Mouse (Mus musculus) liver, adult 10 weeks (tissue): ENCODE data around the gene Ube2n. TPM values are rescaled to one million over a fixed set of nuclear protein-coding genes. Genes with fewer than 3 reads are reported as not detected.

Experiments
- polyA plus RNA-seq: library from polyadenylated mRNA; stranded (reverse); fragments of 350-450 nt; fragmentation: Illumina TruSeq; extraction: RNeasy Lipid Tissue Mini Kit (QIAGEN cat#74804); gene quantifications from one replicate; pipeline ENCODE4 v1.2.3, GENCODE M21; 2014; ENCODE audit warnings: low read depth, low replicate concordance

Ube2n gene
- polyA plus RNA-seq = 235 TPM

DNA sequence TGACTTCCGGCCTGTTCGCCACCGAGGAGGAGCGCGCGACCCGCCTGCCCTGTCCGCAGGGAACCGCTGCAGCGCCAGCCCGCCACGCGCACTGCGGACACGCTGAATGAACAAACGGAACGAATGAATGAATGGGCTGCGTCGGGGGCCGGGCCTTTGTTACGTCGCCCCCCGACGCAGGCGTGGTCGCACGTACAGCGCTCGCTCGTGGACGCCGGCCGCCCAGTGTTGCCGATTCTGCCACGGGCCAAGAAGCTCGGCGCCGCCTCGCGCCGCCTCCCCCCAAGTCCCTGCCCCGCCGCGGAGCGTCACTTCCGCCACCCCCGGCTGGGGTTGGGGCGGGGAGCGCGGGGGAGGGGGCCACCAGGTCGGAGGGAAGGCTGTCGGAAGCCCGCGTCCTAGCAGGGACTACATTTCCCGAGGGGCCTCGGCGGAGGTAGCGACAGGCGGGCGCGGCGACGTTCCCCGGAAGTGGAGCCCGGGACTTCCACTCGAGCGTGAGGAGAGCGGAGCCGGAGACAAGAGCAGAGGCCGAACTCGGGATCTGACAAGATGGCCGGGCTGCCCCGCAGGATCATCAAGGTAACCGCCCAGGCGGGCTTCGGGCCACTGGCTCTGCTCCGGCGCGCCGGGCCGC, at the start of gene Ube2n:
TSS of gene Ube2n (plus strand) at position 490 of the 637 bp plus-strand sequence.

DNA sequence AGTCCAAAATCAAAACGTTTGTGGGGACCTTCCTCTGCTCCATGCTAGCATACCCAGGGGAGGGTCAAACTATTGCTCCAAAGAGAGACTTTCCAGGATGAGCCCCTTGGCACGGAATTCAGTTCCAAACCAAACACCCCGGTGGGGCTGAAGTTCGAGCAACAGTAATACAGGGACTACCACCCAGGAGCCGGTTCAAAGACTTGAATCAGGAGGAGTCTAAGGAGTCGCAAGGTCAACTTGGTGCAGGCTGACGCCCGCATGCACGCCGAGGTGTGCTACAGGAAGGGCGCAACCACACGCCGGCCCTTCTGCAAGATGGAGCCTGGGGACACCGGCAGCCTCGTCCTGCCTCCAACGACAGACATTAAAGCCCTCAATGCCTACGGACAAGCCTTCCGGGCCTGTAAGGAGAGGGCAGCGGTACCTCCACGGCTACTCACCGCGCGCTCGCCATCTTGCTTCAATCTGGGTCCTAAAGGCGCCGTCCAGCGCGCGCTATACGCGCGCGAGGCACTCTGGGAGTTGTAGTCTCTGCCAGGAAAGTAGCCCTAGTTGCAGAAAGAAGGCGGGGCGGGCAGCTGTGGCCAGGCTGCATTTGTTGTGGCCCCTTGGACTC, 13.4 kb upstream of the Ube2n start, which contains the start of gene Mrpl42:
TSS of gene Mrpl42 (minus strand) at position 478 of the 619 bp plus-strand sequence.

DNA sequence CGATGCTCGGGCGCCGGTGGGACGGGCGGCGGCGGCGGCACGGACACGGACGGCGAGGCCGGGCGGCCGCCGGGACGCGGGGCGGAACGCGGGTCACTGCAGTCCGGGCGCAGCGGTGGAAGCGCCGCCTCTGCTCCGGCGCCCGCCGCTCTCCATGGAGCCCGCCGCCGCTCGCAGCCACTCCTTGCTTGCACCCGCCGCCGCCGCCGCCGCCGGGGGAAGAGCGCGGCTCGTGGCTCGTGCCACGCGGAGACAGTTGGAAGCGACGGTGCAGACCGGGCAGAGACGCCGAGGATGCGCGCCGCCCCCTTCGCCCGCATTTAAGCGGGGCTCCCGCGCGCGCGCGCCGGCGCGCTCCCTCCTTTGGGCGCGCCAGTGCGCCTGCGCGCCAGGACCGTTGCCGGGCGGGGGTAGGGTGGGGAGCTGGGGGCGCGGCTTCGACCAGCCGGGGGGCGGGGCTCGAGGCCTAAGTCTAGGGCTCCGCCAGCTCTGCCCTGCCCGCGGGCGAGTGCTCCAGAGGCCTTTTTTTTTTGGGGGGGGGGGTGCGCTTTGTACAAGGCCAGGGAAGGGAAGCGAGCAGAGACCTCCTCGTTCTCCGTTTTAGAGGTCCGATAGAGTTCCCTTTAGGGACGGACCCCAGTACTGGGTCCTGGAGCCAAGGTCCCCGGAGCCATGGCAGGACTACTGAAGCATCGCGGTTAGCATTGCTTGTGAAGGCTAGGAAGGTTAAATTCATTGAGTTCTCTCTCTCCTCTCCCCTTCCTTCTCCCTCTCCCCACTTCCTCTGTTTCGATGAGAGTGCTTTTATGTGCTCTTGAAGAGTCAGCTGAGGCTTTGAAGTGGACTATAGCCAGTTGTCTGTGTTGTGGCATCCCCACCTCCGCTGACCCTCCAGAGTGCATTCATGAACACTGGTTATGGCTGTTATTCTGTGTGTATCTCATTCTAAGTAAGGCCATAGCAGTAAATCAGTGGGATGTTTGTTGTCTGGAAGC, 49.2 kb downstream of the Ube2n start, which contains the start of gene Nudt4:
TSS of gene Nudt4 (minus strand) at position 296 of the 995 bp plus-strand sequence.

Other genes with a start within 250 kb of the Ube2n start
- gene Cradd, start 191.0 kb upstream of the Ube2n start, polyA plus RNA-seq = 10.0 TPM
- 56.5 TPM for gene Socs2, start 98.0 kb upstream of the Ube2n start, polyA plus RNA-seq
- gene Mrpl42, start 13.2 kb upstream of the Ube2n start, polyA plus RNA-seq = 124 TPM
- gene Nudt4, start 49.0 kb downstream of the Ube2n start, polyA plus RNA-seq = 261 TPM
- not detected for gene Anapc15-ps, start 158.3 kb downstream of the Ube2n start, polyA plus RNA-seq